Mouse (Mus musculus) embryonic facial prominence, embryonic 13.5 days (tissue): ENCODE results near the gene Vmn1r126. TPM values are rescaled to one million over a fixed set of nuclear protein-coding genes. Genes with fewer than 3 reads are reported as not detected.
"Not testable (repeated sequence)": the region's sequence is repeated elsewhere in the genome, so short reads cannot be mapped to it uniquely, and the experiment has no call there.

Experiments
- ATAC-seq: fragments of 200-750 bp; cut with Nextera tagmentation; 2 replicates; pipeline ENCODE4 v1.8.0; 2017; ENCODE audit warnings: low read depth; ENCODE audit not compliant: insufficient number of reproducible peaks, insufficient read depth, low FRiP score, low TSS enrichment
- H3K27ac ChIP-seq: fragments of 300-500 bp; sonication (generic); 2 replicates; pipeline ENCODE4 v1.5.1; 2015; ENCODE audit warnings: moderate library complexity, mild to moderate bottlenecking, inconsistent platforms
- H3K27me3 ChIP-seq: fragments of 300-500 bp; sonication (generic); 2 replicates; pipeline ENCODE4 v1.6.1; 2015; ENCODE audit warnings: mild to moderate bottlenecking, inconsistent platforms
- H3K36me3 ChIP-seq: fragments of 300-500 bp; sonication (generic); 2 replicates; pipeline ENCODE4 v1.6.1; 2015; ENCODE audit warnings: mild to moderate bottlenecking, inconsistent platforms
- H3K4me1 ChIP-seq: fragments of 300-500 bp; sonication (generic); 2 replicates; pipeline ENCODE4 v1.6.1; 2015; ENCODE audit warnings: inconsistent platforms
- H3K4me2 ChIP-seq: fragments of 300-500 bp; sonication (generic); 2 replicates; pipeline ENCODE4 v1.6.1; 2015; ENCODE audit warnings: moderate library complexity, mild to moderate bottlenecking, inconsistent platforms
- H3K4me3 ChIP-seq: fragments of 300-500 bp; sonication (generic); 2 replicates; pipeline ENCODE4 v1.5.1; 2015; ENCODE audit warnings: mild to moderate bottlenecking, inconsistent platforms
- H3K9ac ChIP-seq: fragments of 300-500 bp; sonication (generic); 2 replicates; pipeline ENCODE4 v1.6.1; 2015; ENCODE audit warnings: mild to moderate bottlenecking, inconsistent platforms
- H3K9me3 ChIP-seq: fragments of 300-500 bp; sonication (generic); 2 replicates; pipeline ENCODE4 v1.6.1; 2016; ENCODE audit warnings: inconsistent platforms
- WGBS: fragments of 180-500 bp; shearing (Covaris S2); methylation state at CpG from one replicate; pipeline ENCODE4 v1.1.7; 2015; ENCODE audit warnings: mixed read lengths; 5-methylcytosine and 5-hydroxymethylcytosine counted together
- polyA plus RNA-seq: library from polyadenylated mRNA; unstranded; fragments of >200 nt; fragmentation: Nextera tagmentation; extraction: Ambion mirVana; gene quantifications from 2 replicates; pipeline ENCODE4 v1.2.1, GENCODE M21; 2015

The Vmn1r126 gene
- not detected in 2 replicates for polyA plus RNA-seq

DNA sequence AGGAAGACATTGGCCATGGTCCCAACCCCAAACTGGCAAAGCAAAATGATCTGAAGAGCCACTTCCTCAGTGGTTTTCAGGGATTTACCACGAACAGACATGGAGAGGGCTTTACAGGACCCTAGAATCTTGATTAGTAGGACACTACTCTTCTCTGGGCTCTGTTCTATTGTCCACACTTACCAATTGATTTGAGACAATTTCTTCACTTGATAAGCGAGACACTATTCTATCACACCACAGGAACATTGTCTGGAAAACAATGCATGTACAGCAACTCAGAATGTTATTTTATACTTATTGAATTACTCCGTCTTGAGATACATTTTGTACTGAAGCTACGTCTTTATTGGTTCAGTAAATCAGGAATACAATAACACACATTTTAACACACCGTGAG lies at the start of gene Vmn1r126:
Gene Vmn1r126 (minus strand): TSS at position 101 of the 400 bp plus-strand sequence.
- not testable (repeated sequence) for H3K36me3 ChIP-seq, H3K4me3 ChIP-seq, H3K4me2 ChIP-seq, H3K27ac ChIP-seq, H3K4me1 ChIP-seq, H3K9me3 ChIP-seq, H3K27me3 ChIP-seq, H3K9ac ChIP-seq, ATAC-seq
- WGBS, result no CpG with 5 or more reads among the region's 5 CpGs

DNA sequence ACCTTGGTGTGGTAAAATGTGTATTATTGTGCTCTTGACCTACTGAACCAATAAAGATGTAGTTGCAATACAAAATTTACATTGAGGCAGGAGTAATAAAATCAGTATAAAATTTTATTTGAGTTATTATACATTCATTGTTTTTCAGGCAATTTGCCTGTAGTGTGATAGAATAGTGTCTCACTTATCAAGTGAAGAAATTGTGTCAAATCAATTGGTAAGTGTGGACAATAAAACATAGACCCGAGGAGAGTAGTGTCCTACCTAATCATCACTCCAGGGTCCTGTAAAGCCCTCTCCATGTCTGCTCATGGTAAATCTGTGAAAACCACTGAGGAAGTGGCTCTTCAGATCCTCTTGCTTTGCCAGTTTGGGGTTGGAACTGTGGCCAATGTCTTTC lies 47.8 kb upstream of the Vmn1r126 start, which contains the start of gene Vmn1r128:
Gene Vmn1r128 (plus strand): TSS at position 301 of the 400 bp plus-strand sequence.
- H3K4me2 ChIP-seq, ATAC-seq, H3K4me3 ChIP-seq, H3K27me3 ChIP-seq, H3K27ac ChIP-seq, H3K9ac ChIP-seq, H3K36me3 ChIP-seq, H3K9me3 ChIP-seq, H3K4me1 ChIP-seq: not testable (repeated sequence)
- 66% methylated on average over 1 of the region's 1 CpGs for WGBS

DNA sequence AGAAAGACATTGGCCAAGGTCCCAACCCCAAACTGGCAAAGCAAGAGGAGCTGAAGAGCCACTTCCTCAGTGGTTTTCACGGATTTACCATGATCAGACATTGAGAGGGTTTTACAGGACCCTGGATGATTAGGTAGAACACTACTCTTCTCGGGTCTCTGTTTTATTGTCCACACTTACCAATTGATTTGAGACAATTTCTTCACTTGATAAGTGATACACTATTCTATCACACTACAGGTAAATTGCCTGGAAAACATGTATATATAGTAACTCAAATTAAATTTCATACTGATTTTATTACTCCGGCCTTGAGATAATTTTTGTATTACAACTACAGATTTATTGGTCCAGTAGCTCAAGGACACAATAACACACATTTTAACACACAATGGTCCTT lies 18.5 kb upstream of the Vmn1r126 start, which contains the start of gene Vmn1r127:
Gene Vmn1r127 (minus strand): TSS at position 101 of the 400 bp plus-strand sequence.
- not testable (repeated sequence) for H3K4me3 ChIP-seq, H3K9me3 ChIP-seq, H3K9ac ChIP-seq, H3K27me3 ChIP-seq, H3K4me2 ChIP-seq, H3K36me3 ChIP-seq, ATAC-seq, H3K4me1 ChIP-seq, H3K27ac ChIP-seq
- no CpG with 5 or more reads among the region's 3 CpGs for WGBS

- H3K27me3 ChIP-seq, H3K4me1 ChIP-seq, H3K9me3 ChIP-seq, H3K36me3 ChIP-seq, H3K4me2 ChIP-seq, H3K27ac ChIP-seq, H3K4me3 ChIP-seq, H3K9ac ChIP-seq, ATAC-seq: not testable (repeated sequence)
- 61% methylated on average over 3 of the region's 3 CpGs for whole genome bisulfite sequencing
Measured at GRCm38 (mm10) chr7:21271879-21272278, 29.4 kb downstream of the Vmn1r126 start, which contains the start of gene Vmn1r125. TSS of gene Vmn1r125 (plus strand) at chr7:21272179.

DNA sequence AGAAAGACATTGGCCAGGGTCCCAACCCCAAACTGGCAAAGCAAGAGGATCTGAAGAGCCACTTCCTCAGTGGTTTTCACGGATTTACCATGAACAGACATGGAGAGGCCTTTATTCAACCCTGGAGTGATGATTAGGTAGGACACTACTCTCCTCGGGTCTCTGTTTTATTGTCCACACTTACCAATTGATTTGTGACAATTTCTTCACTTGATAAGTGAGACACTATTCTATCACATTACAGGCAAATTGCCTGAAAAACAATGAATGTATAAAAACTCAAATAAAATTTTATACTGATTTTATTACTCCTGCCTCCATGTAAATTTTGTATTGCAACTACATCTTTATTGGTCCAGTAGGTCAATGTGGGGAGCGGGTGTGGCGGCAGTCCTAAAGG lies 40.8 kb downstream of the Vmn1r126 start, which contains the start of gene Vmn1r124:
Gene Vmn1r124 (minus strand): TSS at position 101 of the 400 bp plus-strand sequence.
- not testable (repeated sequence) for H3K4me3 ChIP-seq, H3K9ac ChIP-seq, H3K27ac ChIP-seq, H3K4me2 ChIP-seq, H3K9me3 ChIP-seq, H3K27me3 ChIP-seq, ATAC-seq, H3K36me3 ChIP-seq, H3K4me1 ChIP-seq
- WGBS, result 71% methylated on average over 4 of the region's 4 CpGs

Other genes starting within 250 kb of the Vmn1r126 start
- not detected in 2 replicates for gene Vmn1r120, start 247.7 kb downstream of the Vmn1r126 start, polyA plus RNA-seq
- gene Vmn1r121, start 203.0 kb downstream of the Vmn1r126 start, polyA plus RNA-seq, result not detected in 2 replicates
- gene Vmn1r122, start 167.3 kb downstream of the Vmn1r126 start, polyA plus RNA-seq, result not detected in 2 replicates
- gene Vmn1r123, start 139.3 kb downstream of the Vmn1r126 start, polyA plus RNA-seq, result not detected in 2 replicates
- gene Gm5157, start 111.0 kb downstream of the Vmn1r126 start, polyA plus RNA-seq, result not detected in 2 replicates
- gene Vmn1r124, start 40.9 kb downstream of the Vmn1r126 start, polyA plus RNA-seq, result not detected in 2 replicates
- gene Vmn1r125, start 29.3 kb downstream of the Vmn1r126 start, polyA plus RNA-seq, result not detected in 2 replicates
- gene Vmn1r127, start 18.4 kb upstream of the Vmn1r126 start, polyA plus RNA-seq, result not detected in 2 replicates
- gene Vmn1r128, start 47.9 kb upstream of the Vmn1r126 start, polyA plus RNA-seq, result not detected in 2 replicates
- gene Vmn1r129, start 59.8 kb upstream of the Vmn1r126 start, polyA plus RNA-seq, result not detected in 2 replicates
- gene Gm6882, start 131.3 kb upstream of the Vmn1r126 start, polyA plus RNA-seq, result not detected in 2 replicates
- not detected in 2 replicates for gene Vmn1r130, start 210.3 kb upstream of the Vmn1r126 start, polyA plus RNA-seq
- not detected in 2 replicates for gene Vmn1r131, start 244.6 kb upstream of the Vmn1r126 start, polyA plus RNA-seq